Mouse (Mus musculus): ENCODE measurements around the gene Lrig1.

- TF ChIP-seq CTCF (IDR thresholded peaks at IDR 0.05; ENCODE audit: low read depth) (no peak), EP300 (optimal IDR thresholded peaks at IDR 0.05) (no peak)
Observed at GRCm38 (mm10) chr6:94748361-94748760, 48.4 kb upstream of the Lrig1 start.
